Mouse (Mus musculus): ENCODE results near the gene Ppp6r2. TPM values are rescaled to one million over a fixed set of nuclear protein-coding genes. Genes with fewer than 3 reads are reported as not detected.

The Ppp6r2 gene
- total and polyA plus RNA-seq, 2 experiments from 2014 or later = 71.2 to 290 TPM

DNA sequence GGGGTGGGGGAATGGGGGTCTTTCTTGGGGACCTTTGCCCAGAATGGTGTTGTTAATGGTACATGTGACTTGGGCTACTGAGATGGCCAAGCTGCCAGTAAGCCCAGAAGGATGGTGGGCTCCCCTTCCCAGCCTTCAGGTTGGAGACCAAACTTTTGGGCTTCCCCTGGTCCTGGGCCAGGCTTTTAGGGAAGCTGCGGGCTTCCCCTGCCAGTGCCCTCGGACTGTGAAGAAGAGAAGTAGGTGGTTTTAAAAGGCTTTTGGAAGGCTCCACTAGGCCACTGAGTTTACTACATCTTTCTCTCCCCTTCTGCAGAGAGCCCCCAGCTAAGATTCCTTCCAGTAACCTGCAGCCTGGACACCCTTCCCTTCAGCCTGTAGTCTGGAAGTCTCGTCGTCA, 112.3 kb downstream of the Ppp6r2 start:
- no peak for ATAC-seq
- no peak for TF ChIP-seq CTCF (IDR thresholded peaks at IDR 0.05; ENCODE audit: low read depth)
- H3K4me2 ChIP-seq (ENCODE audit: low read depth, low read length) = no peak overlapping the region
- no peak overlapping the region for H3K9ac ChIP-seq (replicated peaks; ENCODE audit: low read length)
- WGBS = 89% methylated on average over 4 of the region's 4 CpGs
- no peak overlapping the region for H3K4me3 ChIP-seq (ENCODE audit: low read length)
- no peak overlapping the region for H3K27ac ChIP-seq
- H3K9me3 ChIP-seq (ENCODE audit: low read length) = no peaks in the 10 kb centered on the region
- H3K36me3 ChIP-seq (ENCODE audit: insufficient read depth, low read length) = no peaks in the 10 kb centered on the region
- no peaks in the 10 kb centered on the region for H3K27me3 ChIP-seq (ENCODE audit: insufficient read depth, low read length)
- DNase-seq (ENCODE audit: low spot score) = no peak
- H3K4me1 ChIP-seq (ENCODE audit: insufficient read depth, low read length) = peaks cover 6% of the 10 kb centered on the region; the same call in 1 of the 2 replicates

DNA sequence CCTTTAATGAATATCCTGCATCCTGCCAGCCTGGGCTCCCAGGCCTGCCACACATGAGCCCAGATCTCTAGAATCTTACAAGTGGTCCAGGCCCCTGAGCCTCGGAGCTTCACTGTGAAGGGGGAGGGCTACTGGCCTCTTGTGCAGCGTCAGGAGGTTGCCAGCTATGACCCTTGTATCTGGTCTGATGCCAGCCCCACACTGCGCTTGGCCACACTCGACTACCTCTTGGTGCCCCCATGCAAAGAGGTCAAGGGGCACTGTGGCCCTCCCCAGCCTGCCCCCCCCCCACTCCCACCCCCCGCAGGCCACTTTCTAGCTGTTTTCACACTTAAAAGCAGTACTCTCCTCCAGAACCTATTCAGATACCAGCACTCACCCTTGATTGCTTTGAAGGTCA, 115.1 kb downstream of the Ppp6r2 start:
- no peak for TF ChIP-seq CTCF (IDR thresholded peaks at IDR 0.05; ENCODE audit: low read depth)
- H3K36me3 ChIP-seq (ENCODE audit: insufficient read depth, low read length) = no peaks in the 10 kb centered on the region
- ATAC-seq (no peak), DNase-seq (ENCODE audit: low spot score) (no peak)
- 64% methylated on average over 5 of the region's 5 CpGs for WGBS
- no peak overlapping the region for H3K9ac ChIP-seq (replicated peaks; ENCODE audit: low read length)
- H3K4me2 ChIP-seq (ENCODE audit: low read depth, low read length) = no peak overlapping the region
- H3K4me1 ChIP-seq (ENCODE audit: insufficient read depth, low read length) = peaks cover 6% of the 10 kb centered on the region; the same call in 1 of the 2 replicates
- H3K9me3 ChIP-seq (ENCODE audit: low read length) = no peaks in the 10 kb centered on the region
- H3K27me3 ChIP-seq (ENCODE audit: insufficient read depth, low read length) = no peaks in the 10 kb centered on the region
- no peak overlapping the region for H3K27ac ChIP-seq
- no peak overlapping the region for H3K4me3 ChIP-seq (ENCODE audit: low read length)

- no peak for ATAC-seq
- no peaks in the 10 kb centered on the region for H3K27me3 ChIP-seq (ENCODE audit: insufficient read depth, low read length)
- no peaks in the 10 kb centered on the region for H3K4me1 ChIP-seq (ENCODE audit: insufficient read depth, low read length)
- no peak for DNase-seq (ENCODE audit: low spot score)
- no peaks in the 10 kb centered on the region for H3K36me3 ChIP-seq (ENCODE audit: insufficient read depth, low read length)
- H3K27ac ChIP-seq = no peak within 1 kb of the TSS
- H3K4me3 ChIP-seq (ENCODE audit: low read length) = no peak within 1 kb of the TSS
- TF ChIP-seq CTCF (IDR thresholded peaks at IDR 0.05; ENCODE audit: low read depth) = no peak
- no peak within 1 kb of the TSS for H3K9ac ChIP-seq (replicated peaks; ENCODE audit: low read length)
- H3K9me3 ChIP-seq (ENCODE audit: low read length) = no peaks in the 10 kb centered on the region
- H3K4me2 ChIP-seq (ENCODE audit: low read depth, low read length) = no peak within 1 kb of the TSS
- WGBS = 86% methylated on average over 7 of the region's 7 CpGs
Measured at GRCm38 (mm10) chr15:89334271-89334670, 122.9 kb downstream of the Ppp6r2 start, which contains the start of gene Miox. Gene Miox, plus strand, starts transcription at chr15:89334398.

DNA sequence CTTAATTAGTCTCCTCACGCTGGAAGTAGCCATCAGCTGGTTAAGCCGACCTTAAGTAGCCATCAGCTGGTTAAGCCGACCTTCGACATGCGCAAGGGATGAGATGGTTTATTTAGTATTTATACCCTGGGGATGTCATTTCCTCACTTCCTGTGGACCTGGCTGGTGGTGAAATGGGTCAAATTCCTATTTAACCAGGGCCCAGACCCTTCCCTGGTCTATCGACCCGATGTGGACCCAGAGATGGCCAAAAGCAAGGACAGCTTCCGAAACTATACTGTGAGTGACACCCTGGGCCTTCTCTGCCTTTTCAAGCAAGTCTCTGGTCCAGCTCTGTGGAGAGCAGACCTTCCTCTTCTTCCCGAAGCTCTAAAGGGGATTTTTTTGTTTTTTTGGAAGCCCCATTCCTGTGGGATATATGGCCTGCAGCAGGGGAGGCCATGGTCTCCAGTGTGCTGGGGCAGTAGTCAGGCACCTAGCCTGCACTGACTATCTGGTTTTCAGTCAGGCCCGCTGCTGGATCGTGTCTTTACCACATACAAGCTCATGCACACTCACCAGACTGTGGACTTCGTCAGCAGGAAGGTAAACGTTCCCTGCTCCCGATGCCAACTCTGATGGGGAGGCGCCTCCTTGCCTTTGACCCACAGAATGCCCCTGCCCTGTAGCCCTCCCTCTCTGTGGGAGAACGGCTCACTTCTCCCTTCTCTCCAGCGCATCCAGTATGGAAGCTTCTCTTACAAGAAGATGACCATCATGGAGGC, 123.6 kb downstream of the Ppp6r2 start:
- no peak for DNase-seq (ENCODE audit: low spot score)
- Histone ChIP-seq H3K9ac (replicated peaks; ENCODE audit: low read length) (no peak overlapping the region), H3K9me3 (ENCODE audit: low read length) (no peaks in the 10 kb centered on the region), H3K4me2 (ENCODE audit: low read depth, low read length) (no peak overlapping the region), H3K36me3 (ENCODE audit: insufficient read depth, low read length) (no peaks in the 10 kb centered on the region), H3K27ac (no peak overlapping the region), H3K4me3 (ENCODE audit: low read length) (no peak overlapping the region), H3K4me1 (ENCODE audit: insufficient read depth, low read length) (no peaks in the 10 kb centered on the region), H3K27me3 (ENCODE audit: insufficient read depth, low read length) (no peaks in the 10 kb centered on the region)
- no peak for ATAC-seq
- 87% methylated on average over 17 of the region's 17 CpGs for WGBS
- no peak for TF ChIP-seq CTCF (IDR thresholded peaks at IDR 0.05; ENCODE audit: low read depth)

GRCm38 (mm10) chr15:89336422-89336821, 125.1 kb downstream of the Ppp6r2 start:
- Histone ChIP-seq H3K4me1 (ENCODE audit: insufficient read depth, low read length) (no peaks in the 10 kb centered on the region), H3K27ac (no peak overlapping the region), H3K9me3 (ENCODE audit: low read length) (no peaks in the 10 kb centered on the region), H3K27me3 (ENCODE audit: insufficient read depth, low read length) (no peaks in the 10 kb centered on the region), H3K4me2 (ENCODE audit: low read depth, low read length) (no peak overlapping the region), H3K36me3 (ENCODE audit: insufficient read depth, low read length) (no peaks in the 10 kb centered on the region), H3K9ac (replicated peaks; ENCODE audit: low read length) (no peak overlapping the region), H3K4me3 (ENCODE audit: low read length) (no peak overlapping the region)
- 86% methylated on average over 14 of the region's 14 CpGs for WGBS
- ATAC-seq (no peak), DNase-seq (ENCODE audit: low spot score) (no peak)
- no peak for TF ChIP-seq CTCF (IDR thresholded peaks at IDR 0.05; ENCODE audit: low read depth)

Small RNAs within 50 kb of the gene (microRNA-seq; reads per million reads assigned to microRNA genes)
- gene Mir6958 (5.4 to 6.3 reads per million in 2 experiments), gene Mir6959 (0.36 to 1.8 reads per million in 2 experiments), gene Mir7118 (0.36 to 0.71 reads per million in 2 experiments)

Other genes with a start within 250 kb of the Ppp6r2 start
- 106 and 111 TPM in 2 replicates for gene Mlc1, start 232.5 kb upstream of the Ppp6r2 start, total RNA-seq (2014; rRNA removed)
- 72.5 and 88.3 TPM in 2 replicates for gene Mlc1, start 232.5 kb upstream of the Ppp6r2 start, polyA plus RNA-seq (2015; fragmentation: Nextera tagmentation; extraction: Ambion mirVana)
- not detected in 2 replicates for gene Mov10l1, start 228.6 kb upstream of the Ppp6r2 start, total RNA-seq (2014; rRNA removed)
- gene Mov10l1, start 228.6 kb upstream of the Ppp6r2 start, polyA plus RNA-seq (2015; fragmentation: Nextera tagmentation; extraction: Ambion mirVana) = not detected in 2 replicates
- gene Panx2, start 151.8 kb upstream of the Ppp6r2 start, total RNA-seq (2014; rRNA removed) = 17.9 and 26.5 TPM in 2 replicates
- gene Panx2, start 151.8 kb upstream of the Ppp6r2 start, polyA plus RNA-seq (2015; fragmentation: Nextera tagmentation; extraction: Ambion mirVana) = 8.3 and 9.9 TPM in 2 replicates
- gene Trabd, start 136.4 kb upstream of the Ppp6r2 start, total RNA-seq (2014; rRNA removed) = 39.1 and 47.8 TPM in 2 replicates
- gene Trabd, start 136.4 kb upstream of the Ppp6r2 start, polyA plus RNA-seq (2015; fragmentation: Nextera tagmentation; extraction: Ambion mirVana) = 26.1 and 26.2 TPM in 2 replicates
- 50.1 and 54.7 TPM in 2 replicates for gene Selenoo, start 122.5 kb upstream of the Ppp6r2 start, total RNA-seq (2014; rRNA removed)
- 20.4 and 21.9 TPM in 2 replicates for gene Selenoo, start 122.5 kb upstream of the Ppp6r2 start, polyA plus RNA-seq (2015; fragmentation: Nextera tagmentation; extraction: Ambion mirVana)
- gene Tubgcp6, start 88.4 kb upstream of the Ppp6r2 start, total RNA-seq (2014; rRNA removed) = 50.0 and 54.7 TPM in 2 replicates
- gene Tubgcp6, start 88.4 kb upstream of the Ppp6r2 start, polyA plus RNA-seq (2015; fragmentation: Nextera tagmentation; extraction: Ambion mirVana) = 10.6 and 11.5 TPM in 2 replicates
- 23.5 and 27.1 TPM in 2 replicates for gene Hdac10, start 82.9 kb upstream of the Ppp6r2 start, total RNA-seq (2014; rRNA removed)
- 19.0 and 19.8 TPM in 2 replicates for gene Hdac10, start 82.9 kb upstream of the Ppp6r2 start, polyA plus RNA-seq (2015; fragmentation: Nextera tagmentation; extraction: Ambion mirVana)
- 3.3 and 4.8 TPM in 2 replicates for gene Mapk12, start 70.8 kb upstream of the Ppp6r2 start, total RNA-seq (2014; rRNA removed)
- gene Mapk12, start 70.8 kb upstream of the Ppp6r2 start, polyA plus RNA-seq (2015; fragmentation: Nextera tagmentation; extraction: Ambion mirVana) = 2.6 and 5.1 TPM in 2 replicates
- 19.7 and 30.6 TPM in 2 replicates for gene Mapk11, start 61.9 kb upstream of the Ppp6r2 start, total RNA-seq (2014; rRNA removed)
- 15.8 and 17.8 TPM in 2 replicates for gene Mapk11, start 61.9 kb upstream of the Ppp6r2 start, polyA plus RNA-seq (2015; fragmentation: Nextera tagmentation; extraction: Ambion mirVana)
- gene Plxnb2, start 30.8 kb upstream of the Ppp6r2 start, total RNA-seq (2014; rRNA removed) = 239 and 274 TPM in 2 replicates
- 64.1 and 64.7 TPM in 2 replicates for gene Plxnb2, start 30.8 kb upstream of the Ppp6r2 start, polyA plus RNA-seq (2015; fragmentation: Nextera tagmentation; extraction: Ambion mirVana)
- 73.9 and 79.9 TPM in 2 replicates for gene Dennd6b, start 15.1 kb upstream of the Ppp6r2 start, total RNA-seq (2014; rRNA removed)
- 60.1 and 62.2 TPM in 2 replicates for gene Dennd6b, start 15.1 kb upstream of the Ppp6r2 start, polyA plus RNA-seq (2015; fragmentation: Nextera tagmentation; extraction: Ambion mirVana)
- gene Sbf1, start 103.8 kb downstream of the Ppp6r2 start, total RNA-seq (2014; rRNA removed) = 265 and 324 TPM in 2 replicates
- gene Sbf1, start 103.8 kb downstream of the Ppp6r2 start, polyA plus RNA-seq (2015; fragmentation: Nextera tagmentation; extraction: Ambion mirVana) = 69.5 and 70.7 TPM in 2 replicates
- gene Adm2, start 111.2 kb downstream of the Ppp6r2 start, total RNA-seq (2014; rRNA removed) = not detected in 2 replicates
- not detected in 2 replicates for gene Adm2, start 111.2 kb downstream of the Ppp6r2 start, polyA plus RNA-seq (2015; fragmentation: Nextera tagmentation; extraction: Ambion mirVana)
- gene Miox, start 122.8 kb downstream of the Ppp6r2 start, total RNA-seq (2014; rRNA removed) = not detected in 2 replicates
- gene Miox, start 122.8 kb downstream of the Ppp6r2 start, polyA plus RNA-seq (2015; fragmentation: Nextera tagmentation; extraction: Ambion mirVana) = not detected in 2 replicates
- gene Lmf2, start 144.1 kb downstream of the Ppp6r2 start, total RNA-seq (2014; rRNA removed) = 24.9 and 26.2 TPM in 2 replicates
- gene Lmf2, start 144.1 kb downstream of the Ppp6r2 start, polyA plus RNA-seq (2015; fragmentation: Nextera tagmentation; extraction: Ambion mirVana) = 30.2 and 34.5 TPM in 2 replicates
- gene Ncaph2, start 144.2 kb downstream of the Ppp6r2 start, total RNA-seq (2014; rRNA removed) = 79.1 and 106 TPM in 2 replicates
- gene Ncaph2, start 144.2 kb downstream of the Ppp6r2 start, polyA plus RNA-seq (2015; fragmentation: Nextera tagmentation; extraction: Ambion mirVana) = 97.1 and 99.1 TPM in 2 replicates
- gene Sco2, start 162.3 kb downstream of the Ppp6r2 start, total RNA-seq (2014; rRNA removed) = 28.5 and 52.6 TPM in 2 replicates
- 22.9 and 24.3 TPM in 2 replicates for gene Sco2, start 162.3 kb downstream of the Ppp6r2 start, polyA plus RNA-seq (2015; fragmentation: Nextera tagmentation; extraction: Ambion mirVana)
- 7.8 and 8.9 TPM in 2 replicates for gene Tymp, start 165.5 kb downstream of the Ppp6r2 start, total RNA-seq (2014; rRNA removed)
- 3.6 and 3.9 TPM in 2 replicates for gene Tymp, start 165.5 kb downstream of the Ppp6r2 start, polyA plus RNA-seq (2015; fragmentation: Nextera tagmentation; extraction: Ambion mirVana)
- 0.43 and 7.2 TPM in 2 replicates for gene Odf3b, start 167.7 kb downstream of the Ppp6r2 start, total RNA-seq (2014; rRNA removed)
- gene Odf3b, start 167.7 kb downstream of the Ppp6r2 start, polyA plus RNA-seq (2015; fragmentation: Nextera tagmentation; extraction: Ambion mirVana) = 5.4 and 7.0 TPM in 2 replicates
- 0.26 and 0.40 TPM in 2 replicates for gene Klhdc7b, start 173.4 kb downstream of the Ppp6r2 start, total RNA-seq (2014; rRNA removed)
- 0.04 TPM in 1 of 2 replicates, not detected in the other for gene Klhdc7b, start 173.4 kb downstream of the Ppp6r2 start, polyA plus RNA-seq (2015; fragmentation: Nextera tagmentation; extraction: Ambion mirVana)
- gene Syce3, start 198.9 kb downstream of the Ppp6r2 start, total RNA-seq (2014; rRNA removed) = not detected in 2 replicates
- not detected in 2 replicates for gene Syce3, start 198.9 kb downstream of the Ppp6r2 start, polyA plus RNA-seq (2015; fragmentation: Nextera tagmentation; extraction: Ambion mirVana)
- gene Cpt1b, start 214.3 kb downstream of the Ppp6r2 start, total RNA-seq (2014; rRNA removed) = 3.4 and 4.7 TPM in 2 replicates
- gene Cpt1b, start 214.3 kb downstream of the Ppp6r2 start, polyA plus RNA-seq (2015; fragmentation: Nextera tagmentation; extraction: Ambion mirVana) = 1.6 and 2.4 TPM in 2 replicates
- 0.65 and 1.3 TPM in 2 replicates for gene C730034F03Rik, start 218.0 kb downstream of the Ppp6r2 start, total RNA-seq (2014; rRNA removed)
- 2.8 and 3.3 TPM in 2 replicates for gene C730034F03Rik, start 218.0 kb downstream of the Ppp6r2 start, polyA plus RNA-seq (2015; fragmentation: Nextera tagmentation; extraction: Ambion mirVana)
- 1.6 and 1.8 TPM in 2 replicates for gene Gm44502, start 218.1 kb downstream of the Ppp6r2 start, total RNA-seq (2014; rRNA removed)
- not detected in 2 replicates for gene Gm44502, start 218.1 kb downstream of the Ppp6r2 start, polyA plus RNA-seq (2015; fragmentation: Nextera tagmentation; extraction: Ambion mirVana)
- 57.6 and 65.4 TPM in 2 replicates for gene Chkb, start 218.4 kb downstream of the Ppp6r2 start, total RNA-seq (2014; rRNA removed)
- gene Chkb, start 218.4 kb downstream of the Ppp6r2 start, polyA plus RNA-seq (2015; fragmentation: Nextera tagmentation; extraction: Ambion mirVana) = 105 and 109 TPM in 2 replicates
- 101 and 108 TPM in 2 replicates for gene Mapk8ip2, start 242.4 kb downstream of the Ppp6r2 start, total RNA-seq (2014; rRNA removed)
- gene Mapk8ip2, start 242.4 kb downstream of the Ppp6r2 start, polyA plus RNA-seq (2015; fragmentation: Nextera tagmentation; extraction: Ambion mirVana) = 64.7 and 67.8 TPM in 2 replicates

All from hindbrain, postnatal 0 days (tissue).